Mouse (Mus musculus) bone marrow macrophage, adult 2 months (primary cell): ENCODE measurements around the gene Ccdc63.

ENCODE experiments used
- CTCF ChIP-seq: IDR thresholded peaks from 2 replicates; pipeline ENCODE4 v1.5.1; 2012; ENCODE audit warnings: low read depth, mild to moderate bottlenecking, low read length, moderate library complexity
- POLR2A ChIP-seq: IDR thresholded peaks from 2 replicates; pipeline ENCODE4 v1.6.1; 2012; ENCODE audit warnings: mild to moderate bottlenecking, low read depth, low read length, borderline replicate concordance

GRCm38 (mm10) chr5:122104201-122104600 is 36.4 kb downstream of the Ccdc63 start:
- TF ChIP-seq CTCF: peak; percentile 76
- no peak for TF ChIP-seq POLR2A
